Mouse (Mus musculus) midbrain, postnatal 0 days (tissue): ENCODE data around the gene Myl6. TPM values are rescaled to one million over a fixed set of nuclear protein-coding genes. Genes with fewer than 3 reads are reported as not detected.

Experiments
- ATAC-seq: fragments of 200-750 bp; cut with Nextera tagmentation; 2 replicates; pipeline ENCODE4 v1.8.0; 2017; ENCODE audit warnings: moderate number of reproducible peaks, mild to moderate bottlenecking, moderate TSS enrichment, moderate library complexity; ENCODE audit not compliant: low FRiP score
- DNase-seq: peaks from one replicate; pipeline ENCODE4 v3.0.0-alpha.2; 2015; ENCODE audit warnings: low spot score
- H3K27ac ChIP-seq: fragments of 300-500 bp; sonication (generic); 2 replicates; pipeline ENCODE4 v1.5.1; 2014; ENCODE audit warnings: low read depth, mild to moderate bottlenecking, low read length, mixed read lengths
- H3K27me3 ChIP-seq: fragments of 300-500 bp; sonication (generic); 2 replicates; pipeline ENCODE4 v1.6.1; 2014; ENCODE audit warnings: low read length, control low read depth, mixed read lengths; ENCODE audit not compliant: insufficient read depth
- H3K36me3 ChIP-seq: fragments of 300-500 bp; sonication (generic); 2 replicates; pipeline ENCODE4 v1.6.1; 2014; ENCODE audit warnings: low read length, control low read depth, mixed read lengths; ENCODE audit not compliant: insufficient read depth
- H3K4me1 ChIP-seq: fragments of 300-500 bp; sonication (generic); 2 replicates; pipeline ENCODE4 v1.6.1; 2014; ENCODE audit warnings: mild to moderate bottlenecking, control low read depth, antibody characterized with exemption, low read length, mixed read lengths; ENCODE audit not compliant: insufficient read depth
- H3K4me2 ChIP-seq: fragments of 300-500 bp; sonication (generic); 2 replicates; pipeline ENCODE4 v1.6.1; 2014; ENCODE audit warnings: low read depth, mild to moderate bottlenecking, low read length, mixed read lengths; ENCODE audit not compliant: poor library complexity, severe bottlenecking
- H3K4me3 ChIP-seq: fragments of 300-500 bp; sonication (generic); 2 replicates; pipeline ENCODE4 v1.5.1; 2014; ENCODE audit warnings: low read depth, mild to moderate bottlenecking, low read length, moderate library complexity
- H3K9ac ChIP-seq: fragments of 300-500 bp; sonication (generic); replicated peaks from 2 replicates; pipeline ENCODE4 v1.6.1; 2014; ENCODE audit warnings: mild to moderate bottlenecking, low read length, moderate library complexity, mixed read lengths; ENCODE audit not compliant: poor library complexity, severe bottlenecking
- H3K9me3 ChIP-seq: fragments of 300-500 bp; sonication (generic); 2 replicates; pipeline ENCODE4 v1.6.1; 2016; ENCODE audit warnings: low read length, control low read depth
- CTCF ChIP-seq: IDR thresholded peaks from 2 replicates; pipeline ENCODE4 v1.5.1; 2016; ENCODE audit warnings: antibody characterized with exemption, mild to moderate bottlenecking
- WGBS: fragments of 180-500 bp; shearing (Covaris S2); extraction: QIAGEN DNeasy Blood & Tissue Kit; methylation state at CpG from one replicate; pipeline ENCODE4 v1.1.7; 2014; 5-methylcytosine and 5-hydroxymethylcytosine counted together
- polyA plus RNA-seq: library from polyadenylated mRNA; unstranded; fragments of >200 nt; fragmentation: Nextera tagmentation; extraction: Ambion mirVana; gene quantifications from 2 replicates; pipeline ENCODE4 v1.2.1, GENCODE M21; 2015
- total RNA-seq: library from RNA; depleted of rRNA; stranded (reverse); fragments of >200 nt; gene quantifications from 2 replicates; pipeline ENCODE4 v1.2.3, GENCODE M21; 2014

The Myl6 gene
- total and polyA plus RNA-seq, 2 experiments from 2014 or later, result 648 to 946 TPM

DNA sequence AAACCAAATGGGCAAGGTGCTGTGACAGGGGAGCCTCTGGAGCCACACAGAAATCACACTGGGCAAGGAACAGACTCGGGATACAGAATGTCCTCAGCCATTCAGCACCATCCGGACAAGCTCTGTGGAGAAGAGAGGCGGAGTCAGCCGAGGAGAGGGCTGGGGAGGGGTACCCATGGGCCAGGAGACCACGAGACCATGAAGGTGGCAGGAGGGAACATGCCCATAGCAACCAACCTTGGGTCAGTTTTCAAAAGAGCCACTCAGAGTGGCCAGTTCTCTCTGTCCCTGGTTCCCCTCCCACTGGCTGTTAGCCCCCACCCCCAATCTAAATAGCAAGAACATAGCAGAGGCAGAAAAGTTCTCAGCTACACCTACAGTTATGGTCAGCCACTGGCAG, 3.0 kb downstream of the Myl6 start:
- H3K27me3 ChIP-seq, result no peaks in the 10 kb centered on the region
- ATAC-seq (no peak), DNase-seq (no peak)
- peaks cover 43% of the 10 kb centered on the region for H3K36me3 ChIP-seq
- H3K9ac ChIP-seq, result no peak overlapping the region
- H3K4me2 ChIP-seq, result peak overlapping the region; percentile 71
- H3K4me1 ChIP-seq, result peaks cover 15% of the 10 kb centered on the region; the same call in 1 of the 2 replicates
- TF ChIP-seq CTCF, result no peak
- 0 out of 2 replicates have a peak overlapping the region, but pooled peaks have one; percentile 55 for H3K27ac ChIP-seq
- 48% methylated on average over 5 of the region's 5 CpGs for WGBS
- H3K9me3 ChIP-seq, result no peaks in the 10 kb centered on the region
- H3K4me3 ChIP-seq, result no peak overlapping the region

DNA sequence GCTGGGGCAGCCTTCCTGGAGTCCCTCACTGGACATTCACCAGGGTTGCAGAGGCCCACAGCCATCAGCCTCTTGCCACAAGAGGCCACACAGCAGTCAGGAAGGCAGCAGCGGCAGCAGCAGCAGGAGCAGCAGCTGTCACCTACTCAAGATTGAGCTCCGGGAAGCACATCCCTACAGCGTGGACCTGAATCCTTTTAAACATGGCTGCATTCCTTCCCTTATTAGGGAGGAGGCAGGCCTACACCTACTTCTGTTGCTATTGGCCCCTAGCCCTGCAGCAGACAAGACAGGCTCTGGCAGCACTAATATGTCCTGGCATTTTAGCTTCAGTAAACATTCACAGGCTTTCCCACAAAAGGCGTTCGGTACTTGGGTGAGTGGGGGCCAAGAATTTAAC, 3.7 kb downstream of the Myl6 start:
- no peak for DNase-seq

DNA sequence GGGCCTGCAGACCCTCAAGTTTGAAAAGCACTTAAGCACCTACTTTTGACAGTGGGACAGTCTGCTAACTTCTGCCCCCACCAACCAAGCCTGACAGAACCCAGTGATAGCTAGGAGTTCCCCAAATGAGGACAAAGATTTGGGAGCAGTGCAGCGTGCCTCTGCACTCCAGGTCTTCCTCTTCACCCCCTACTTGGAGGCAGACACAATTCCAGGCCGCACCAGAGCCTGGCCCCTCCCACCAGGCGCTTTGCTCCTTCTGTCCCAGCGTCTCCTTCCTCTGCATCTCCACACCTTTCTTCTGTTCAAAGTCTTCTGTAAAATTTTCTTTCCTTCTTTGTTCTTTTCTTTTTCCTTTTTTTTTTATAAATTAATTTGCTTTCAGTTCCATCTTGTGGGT, 4.2 kb downstream of the Myl6 start:
- no peak overlapping the region for H3K4me3 ChIP-seq
- TF ChIP-seq CTCF, result no peak
- peaks cover 13% of the 10 kb centered on the region; the same call in 1 of the 2 replicates for H3K4me1 ChIP-seq
- no peaks in the 10 kb centered on the region for H3K9me3 ChIP-seq
- no peaks in the 10 kb centered on the region for H3K27me3 ChIP-seq
- H3K36me3 ChIP-seq, result peaks cover 49% of the 10 kb centered on the region
- H3K4me2 ChIP-seq, result no peak overlapping the region
- DNase-seq (no peak), ATAC-seq (no peak)
- H3K9ac ChIP-seq, result no peak overlapping the region
- WGBS, result 52% methylated on average over 4 of the region's 4 CpGs
- H3K27ac ChIP-seq, result peak overlapping the region; percentile 59

More for the DNA sequence above, 3.7 kb downstream of the Myl6 start:
- Histone ChIP-seq H3K9me3 (no peaks in the 10 kb centered on the region), H3K27me3 (no peaks in the 10 kb centered on the region), H3K4me3 (no peak overlapping the region), H3K9ac (no peak overlapping the region), H3K36me3 (peaks cover 49% of the 10 kb centered on the region), H3K27ac (peak overlapping the region; percentile 59; the same call in 1 of the 2 replicates), H3K4me2 (no peak overlapping the region), H3K4me1 (peaks cover 15% of the 10 kb centered on the region; the same call in 1 of the 2 replicates)
- no peak for TF ChIP-seq CTCF
- 56% methylated on average over 5 of the region's 5 CpGs for WGBS
- ATAC-seq, result no peak

DNA sequence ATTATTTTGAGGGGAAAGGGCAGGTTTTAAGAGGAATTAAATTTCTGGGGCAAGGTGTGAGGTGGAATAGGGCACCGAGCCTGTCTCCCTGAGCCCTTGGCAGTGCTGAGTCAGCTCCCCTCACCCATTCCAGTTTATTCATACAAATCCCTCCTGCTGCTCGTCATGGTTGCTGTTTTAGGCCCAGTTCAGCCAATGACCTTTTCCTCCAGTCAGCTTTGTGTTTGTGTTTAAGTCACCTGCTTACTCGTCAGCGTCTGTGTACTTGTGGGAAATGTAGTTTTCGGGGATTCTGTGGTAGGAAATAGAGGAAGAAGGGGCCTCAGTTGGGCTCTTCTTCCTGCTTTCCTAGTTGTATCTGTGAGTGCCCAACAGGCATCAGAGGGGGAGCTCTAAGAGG, 4.6 kb downstream of the Myl6 start:
- Histone ChIP-seq H3K27me3 (no peaks in the 10 kb centered on the region), H3K9me3 (no peaks in the 10 kb centered on the region), H3K4me3 (no peak overlapping the region), H3K27ac (peak overlapping the region; percentile 59; the same call in 1 of the 2 replicates), H3K4me1 (peaks cover 9% of the 10 kb centered on the region; the same call in 1 of the 2 replicates), H3K36me3 (peaks cover 51% of the 10 kb centered on the region), H3K9ac (no peak overlapping the region), H3K4me2 (no peak overlapping the region)
- DNase-seq, result no peak
- WGBS, result 70% methylated on average over 5 of the region's 5 CpGs
- no peak for TF ChIP-seq CTCF
- ATAC-seq, result no peak

DNA sequence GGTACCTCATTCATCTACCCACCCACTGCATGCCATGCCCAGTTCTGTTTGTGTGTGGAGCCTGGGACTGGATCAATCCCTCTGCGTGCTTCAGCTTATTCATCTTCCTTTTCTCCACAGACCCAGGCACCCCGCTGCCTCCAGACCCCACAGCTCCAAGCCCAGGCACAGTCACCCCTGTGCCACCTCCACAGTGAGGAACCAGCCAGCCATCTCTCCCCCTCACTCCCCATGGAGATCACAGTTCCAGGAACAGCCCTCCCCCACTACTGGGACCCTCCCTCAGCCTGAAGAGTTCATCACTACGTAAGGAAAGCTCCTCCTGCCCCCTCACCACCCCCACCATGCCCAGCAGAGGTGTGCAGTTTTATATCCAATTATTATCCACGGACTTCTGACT, 5.2 kb downstream of the Myl6 start:
- Histone ChIP-seq H3K4me2 (no peak overlapping the region), H3K9me3 (no peaks in the 10 kb centered on the region), H3K4me1 (peaks cover 9% of the 10 kb centered on the region; the same call in 1 of the 2 replicates), H3K4me3 (no peak overlapping the region), H3K36me3 (peaks cover 57% of the 10 kb centered on the region), H3K27me3 (no peaks in the 10 kb centered on the region), H3K27ac (no peak overlapping the region), H3K9ac (no peak overlapping the region)
- no peak for ATAC-seq
- DNase-seq, result no peak
- no peak for TF ChIP-seq CTCF
- 81% methylated on average over 4 of the region's 4 CpGs for WGBS

DNA sequence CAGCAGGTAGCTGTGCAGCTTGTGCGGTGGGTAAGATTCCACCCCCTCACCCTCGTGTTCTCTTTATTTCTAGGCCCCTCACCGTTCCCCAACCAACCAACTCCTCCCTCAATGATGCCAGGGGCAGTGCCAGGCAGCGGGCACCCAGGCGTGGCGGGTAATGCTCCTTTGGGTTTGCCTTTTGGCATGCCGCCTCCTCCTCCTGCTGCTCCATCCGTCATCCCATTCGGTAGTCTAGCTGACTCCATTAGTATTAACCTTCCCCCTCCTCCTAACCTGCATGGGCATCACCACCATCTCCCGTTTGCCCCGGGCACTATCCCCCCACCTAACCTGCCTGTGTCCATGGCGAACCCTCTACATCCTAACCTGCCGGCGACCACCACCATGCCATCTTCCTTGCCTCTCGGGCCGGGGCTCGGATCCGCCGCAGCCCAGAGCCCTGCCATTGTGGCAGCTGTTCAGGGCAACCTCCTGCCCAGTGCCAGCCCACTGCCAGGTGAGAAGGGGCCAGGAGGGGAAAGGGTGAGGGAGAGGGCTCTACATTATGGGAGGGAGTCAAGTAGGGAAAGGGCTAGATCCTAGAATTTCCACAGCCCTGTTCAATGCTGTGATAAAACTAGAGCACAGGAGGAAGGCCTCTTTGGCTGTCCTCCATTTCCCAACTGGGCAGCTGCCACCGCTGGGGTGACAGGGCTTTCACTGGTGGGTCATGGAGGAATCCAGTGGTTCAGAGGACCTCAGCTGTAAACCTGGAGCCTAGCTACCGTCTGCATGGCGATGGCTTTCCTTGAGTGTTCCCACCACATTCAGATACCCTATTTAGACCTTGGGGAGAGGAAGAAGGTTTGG, 5.9 kb downstream of the Myl6 start:
- TF ChIP-seq CTCF, result no peak
- Histone ChIP-seq H3K27me3 (no peaks in the 10 kb centered on the region), H3K4me3 (no peak overlapping the region), H3K4me2 (no peak overlapping the region), H3K36me3 (peaks cover 64% of the 10 kb centered on the region), H3K9me3 (no peaks in the 10 kb centered on the region), H3K4me1 (peaks cover 9% of the 10 kb centered on the region; the same call in 1 of the 2 replicates), H3K27ac (no peak overlapping the region), H3K9ac (no peak overlapping the region)
- ATAC-seq (no peak), DNase-seq (no peak)
- 94% methylated on average over 22 of the region's 22 CpGs for WGBS
